Mouse (Mus musculus) spleen, adult 2 months (tissue): ENCODE data around the gene Creb3.

Source experiments
- CTCF ChIP-seq: fragments of 200-500 bp; IDR thresholded peaks from 2 replicates; pipeline ENCODE4 v1.5.1; 2011; ENCODE audit warnings: mild to moderate bottlenecking, inconsistent platforms; ENCODE audit not compliant: insufficient read depth, insufficient read length, insufficient replicate concordance; ENCODE audit errors: extremely low read depth
- POLR2A ChIP-seq: fragments of 200-500 bp; IDR thresholded peaks from 2 replicates; pipeline ENCODE4 v1.6.1; 2011; ENCODE audit warnings: low read depth, low read length, inconsistent platforms

- TF ChIP-seq CTCF (no peak), POLR2A (no peak)
Observed at GRCm38 (mm10) chr4:43513791-43514190, 48.3 kb upstream of the Creb3 start.
